Mouse (Mus musculus): Measurements from ENCODE around the gene Npdc1. TPM values are rescaled to one million over a fixed set of nuclear protein-coding genes. Genes with fewer than 3 reads are reported as not detected.

Gene Npdc1
- polyA plus RNA-seq, 1 experiment from 2014 or later: 481 TPM

- Histone ChIP-seq H3K9ac (ENCODE audit: low read depth, low read length) (no peak overlapping the region), H3K4me3 (ENCODE audit: low read length) (no peak overlapping the region)
- ATAC-seq: no peak; the same call in 1 of the 2 replicates
Observed at GRCm38 (mm10) chr2:25364313-25364712, 34.8 kb upstream of the Npdc1 start.

GRCm38 (mm10) chr2:25364761-25365090 lies 34.4 kb upstream of the Npdc1 start:
- Histone ChIP-seq H3K27me3 (replicated peaks; ENCODE audit: control insufficient read depth, insufficient read depth, low read length) (peaks cover 18% of the 10 kb centered on the region), H3K4me1 (ENCODE audit: control insufficient read depth, insufficient read depth, low read depth, low read length) (peaks cover 3% of the 10 kb centered on the region), H3K9me3 (ENCODE audit: control insufficient read depth, low read length) (no peaks in the 10 kb centered on the region), H3K4me2 (ENCODE audit: low read length) (peak overlapping the region; percentile 98), H3K27ac (ENCODE audit: low read depth, low read length) (no peak overlapping the region), H3K9ac (ENCODE audit: low read depth, low read length) (no peak overlapping the region), H3K4me3 (ENCODE audit: low read length) (peak overlapping the region; percentile 53), H3K36me3 (ENCODE audit: control insufficient read depth, insufficient read depth, low read length) (no peaks in the 10 kb centered on the region)
- WGBS: 31% methylated on average over 9 of the region's 9 CpGs
- no peak for ATAC-seq

More at GRCm38 (mm10) chr2:25364313-25364712, 34.8 kb upstream of the Npdc1 start:
- H3K9me3 ChIP-seq (ENCODE audit: control insufficient read depth, low read length): no peaks in the 10 kb centered on the region
- H3K27ac ChIP-seq (ENCODE audit: low read depth, low read length): no peak overlapping the region
- peaks cover 3% of the 10 kb centered on the region for H3K4me1 ChIP-seq (ENCODE audit: control insufficient read depth, insufficient read depth, low read depth, low read length)
- H3K27me3 ChIP-seq (replicated peaks; ENCODE audit: control insufficient read depth, insufficient read depth, low read length): peaks cover 18% of the 10 kb centered on the region
- no peak overlapping the region; the same call in 1 of the 2 replicates for H3K4me2 ChIP-seq (ENCODE audit: low read length)
- 90% methylated on average over 4 of the region's 4 CpGs for WGBS
- H3K36me3 ChIP-seq (ENCODE audit: control insufficient read depth, insufficient read depth, low read length): no peaks in the 10 kb centered on the region

GRCm38 (mm10) chr2:25365091-25365761 lies 33.9 kb upstream of the Npdc1 start, which contains the start of gene Uap1l1:
Gene Uap1l1, minus strand, starts transcription at chr2:25365682.
- no peaks in the 10 kb centered on the region for H3K36me3 ChIP-seq (ENCODE audit: control insufficient read depth, insufficient read depth, low read length)
- peak within 1 kb of the TSS; percentile 98 for H3K4me2 ChIP-seq (ENCODE audit: low read length)
- H3K9ac ChIP-seq (ENCODE audit: low read depth, low read length): peak within 1 kb of the TSS; percentile 78
- no peaks in the 10 kb centered on the region for H3K9me3 ChIP-seq (ENCODE audit: control insufficient read depth, low read length)
- peak; percentile 83 for ATAC-seq
- 0% methylated on average over 53 of the region's 54 CpGs for WGBS
- H3K27me3 ChIP-seq (replicated peaks; ENCODE audit: control insufficient read depth, insufficient read depth, low read length): peaks cover 18% of the 10 kb centered on the region
- peaks cover 3% of the 10 kb centered on the region for H3K4me1 ChIP-seq (ENCODE audit: control insufficient read depth, insufficient read depth, low read depth, low read length)
- H3K4me3 ChIP-seq (ENCODE audit: low read length): peak within 1 kb of the TSS; percentile 53
- no peak within 1 kb of the TSS for H3K27ac ChIP-seq (ENCODE audit: low read depth, low read length)

GRCm38 (mm10) chr2:25369996-25370395 lies 29.2 kb upstream of the Npdc1 start:
- ATAC-seq: no peak
- Histone ChIP-seq H3K4me2 (ENCODE audit: low read length) (no peak overlapping the region), H3K36me3 (ENCODE audit: control insufficient read depth, insufficient read depth, low read length) (no peaks in the 10 kb centered on the region), H3K4me1 (ENCODE audit: control insufficient read depth, insufficient read depth, low read depth, low read length) (peaks cover 15% of the 10 kb centered on the region), H3K27me3 (replicated peaks; ENCODE audit: control insufficient read depth, insufficient read depth, low read length) (peaks cover 8% of the 10 kb centered on the region), H3K9ac (ENCODE audit: low read depth, low read length) (no peak overlapping the region), H3K9me3 (ENCODE audit: control insufficient read depth, low read length) (no peaks in the 10 kb centered on the region), H3K4me3 (ENCODE audit: low read length) (no peak overlapping the region), H3K27ac (ENCODE audit: low read depth, low read length) (no peak overlapping the region)
- WGBS: 89% methylated on average over 3 of the region's 3 CpGs

GRCm38 (mm10) chr2:25371764-25372643 lies 27.1 kb upstream of the Npdc1 start, which contains the start of gene Sapcd2:
Gene Sapcd2, plus strand, starts transcription at chr2:25372321.
- Histone ChIP-seq H3K4me2 (ENCODE audit: low read length) (peak within 1 kb of the TSS; percentile 97), H3K9me3 (ENCODE audit: control insufficient read depth, low read length) (no peaks in the 10 kb centered on the region), H3K4me3 (ENCODE audit: low read length) (peak within 1 kb of the TSS; percentile 75), H3K4me1 (ENCODE audit: control insufficient read depth, insufficient read depth, low read depth, low read length) (peaks cover 12% of the 10 kb centered on the region), H3K27me3 (replicated peaks; ENCODE audit: control insufficient read depth, insufficient read depth, low read length) (peaks cover 5% of the 10 kb centered on the region), H3K27ac (ENCODE audit: low read depth, low read length) (peak within 1 kb of the TSS; percentile 75), H3K36me3 (ENCODE audit: control insufficient read depth, insufficient read depth, low read length) (no peaks in the 10 kb centered on the region), H3K9ac (ENCODE audit: low read depth, low read length) (peak within 1 kb of the TSS; percentile 75)
- peak; percentile 94 for ATAC-seq
- under 1% methylated on average over 65 of the region's 65 CpGs for WGBS

GRCm38 (mm10) chr2:25372644-25373391 lies 26.3 kb upstream of the Npdc1 start:
- peaks cover 5% of the 10 kb centered on the region; the same call in 1 of the 2 replicates for H3K27me3 ChIP-seq (replicated peaks; ENCODE audit: control insufficient read depth, insufficient read depth, low read length)
- H3K4me2 ChIP-seq (ENCODE audit: low read length): peak overlapping the region; percentile 97
- H3K27ac ChIP-seq (ENCODE audit: low read depth, low read length): no peak overlapping the region
- no peaks in the 10 kb centered on the region for H3K9me3 ChIP-seq (ENCODE audit: control insufficient read depth, low read length)
- H3K4me3 ChIP-seq (ENCODE audit: low read length): peak overlapping the region; percentile 75
- no peak for ATAC-seq
- H3K9ac ChIP-seq (ENCODE audit: low read depth, low read length): peak overlapping the region; percentile 75
- H3K36me3 ChIP-seq (ENCODE audit: control insufficient read depth, insufficient read depth, low read length): no peaks in the 10 kb centered on the region
- H3K4me1 ChIP-seq (ENCODE audit: control insufficient read depth, insufficient read depth, low read depth, low read length): peaks cover 12% of the 10 kb centered on the region
- WGBS: 1% methylated on average over 42 of the region's 42 CpGs

GRCm38 (mm10) chr2:25373431-25373830 lies 25.7 kb upstream of the Npdc1 start:
- 21% methylated on average over 2 of the region's 2 CpGs for whole genome bisulfite sequencing
- Histone ChIP-seq H3K36me3 (ENCODE audit: control insufficient read depth, insufficient read depth, low read length) (no peaks in the 10 kb centered on the region), H3K4me2 (ENCODE audit: low read length) (peak overlapping the region; percentile 97), H3K27ac (ENCODE audit: low read depth, low read length) (no peak overlapping the region), H3K4me3 (ENCODE audit: low read length) (peak overlapping the region; percentile 75), H3K4me1 (ENCODE audit: control insufficient read depth, insufficient read depth, low read depth, low read length) (peaks cover 12% of the 10 kb centered on the region), H3K9ac (ENCODE audit: low read depth, low read length) (no peak overlapping the region), H3K27me3 (replicated peaks; ENCODE audit: control insufficient read depth, insufficient read depth, low read length) (peaks cover 5% of the 10 kb centered on the region; the same call in 1 of the 2 replicates), H3K9me3 (ENCODE audit: control insufficient read depth, low read length) (no peaks in the 10 kb centered on the region)
- peak; percentile 9; the same call in 1 of the 2 replicates for ATAC-seq

- H3K9ac ChIP-seq (ENCODE audit: low read depth, low read length): no peak overlapping the region
- no peaks in the 10 kb centered on the region for H3K36me3 ChIP-seq (ENCODE audit: control insufficient read depth, insufficient read depth, low read length)
- no peak overlapping the region for H3K27ac ChIP-seq (ENCODE audit: low read depth, low read length)
- H3K4me1 ChIP-seq (ENCODE audit: control insufficient read depth, insufficient read depth, low read depth, low read length): peaks cover 11% of the 10 kb centered on the region
- no peaks in the 10 kb centered on the region for H3K9me3 ChIP-seq (ENCODE audit: control insufficient read depth, low read length)
- peaks cover 5% of the 10 kb centered on the region; the same call in 1 of the 2 replicates for H3K27me3 ChIP-seq (replicated peaks; ENCODE audit: control insufficient read depth, insufficient read depth, low read length)
- 73% methylated on average over 4 of the region's 4 CpGs for WGBS
- ATAC-seq: peak; percentile 43
- no peak overlapping the region for H3K4me3 ChIP-seq (ENCODE audit: low read length)
- no peak overlapping the region for H3K4me2 ChIP-seq (ENCODE audit: low read length)
Observed at GRCm38 (mm10) chr2:25376589-25376988, 22.6 kb upstream of the Npdc1 start.
